Mouse (Mus musculus): ENCODE measurements around the gene Arpc2. TPM values are rescaled to one million over a fixed set of nuclear protein-coding genes. Genes with fewer than 3 reads are reported as not detected.

The Arpc2 gene
- total and polyA plus RNA-seq, 3 experiments: 234 to 522 (median 455) TPM

DNA sequence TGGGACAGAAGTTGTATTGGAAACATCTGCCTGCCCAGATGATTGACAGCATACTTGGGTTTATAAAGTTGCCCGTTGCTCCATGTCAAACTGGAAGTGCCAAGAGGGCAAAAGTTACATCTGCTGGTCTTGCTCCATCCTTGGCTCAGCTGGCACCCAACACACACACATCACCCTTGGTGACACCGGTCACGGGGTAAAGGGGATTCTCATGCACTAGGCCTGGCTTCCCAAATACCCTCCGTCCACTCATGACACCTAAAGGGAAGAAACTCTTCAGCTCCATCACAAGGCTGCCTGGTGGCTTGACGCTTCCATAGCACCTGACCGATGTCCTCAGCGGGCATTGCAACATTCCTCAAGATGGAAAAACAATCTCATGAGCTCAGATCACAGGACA is 45.4 kb upstream of the Arpc2 start:
- in situ Hi-C loops (cut with MboI; ENCODE audit: low pct_ligation_motif_present, low pct_unique_long_range_greater_than_20kb, low sequenced_read_pairs): no loop called here
- Histone ChIP-seq H3K27ac (ENCODE audit: insufficient read depth, low read depth) (no peak overlapping the region), H3K4me2 (ENCODE audit: insufficient read depth, low read depth, poor library complexity, severe bottlenecking) (no peak overlapping the region), H3K36me3 (replicated peaks in 1 of 2; ENCODE audit: control insufficient read depth in 1 of 2, insufficient read depth in 1 of 2, low read length in 1 of 2) (no peaks in the 10 kb centered on the region), H3K9ac (ENCODE audit: insufficient read depth, low read depth) (no peak overlapping the region), H3K79me2 (replicated peaks; ENCODE audit: control insufficient read depth, extremely low read depth, insufficient read depth, poor library complexity, severe bottlenecking) (no peaks in the 10 kb centered on the region), H3K27me3 (replicated peaks) (no peaks in the 10 kb centered on the region), H3K4me1 (ENCODE audit: control insufficient read depth in 1 of 2, insufficient read depth in 2 of 2) (peaks cover 0 to 4% of the 10 kb centered on the region in 2 experiments; a peak in 1 of 4 replicates), H3K4me3 (replicated peaks in 1 of 3; ENCODE audit: low read depth in 2 of 3, low read length in 2 of 3, poor library complexity in 1 of 3) (no peak overlapping the region), H3K9me3 (replicated peaks; ENCODE audit: low read length) (no peaks in the 10 kb centered on the region)
- DNase-seq (ENCODE audit: extremely low read depth): no peak
- dilution Hi-C loops (cut with MboI; ENCODE audit: extremely low pct_ligation_motif_present, extremely low pct_unique_long_range_greater_than_20kb, low sequenced_read_pairs): no loop called here
- TF ChIP-seq IRF4 (IDR thresholded peaks at IDR 0.05; ENCODE audit: low read depth, low read length): no peak
- no peak for TF ChIP-seq ELF1 (IDR thresholded peaks at IDR 0.05; ENCODE audit: low read depth, low read length)
- no peak for TF ChIP-seq ZC3H11A (IDR thresholded peaks at IDR 0.05; ENCODE audit: low read depth, low read length)
- no peak for TF ChIP-seq BHLHE40 (IDR thresholded peaks at IDR 0.05; ENCODE audit: low read depth, low read length)
- TF ChIP-seq KAT2A (IDR thresholded peaks at IDR 0.05; ENCODE audit: insufficient replicate concordance, low read length): no peak
- TF ChIP-seq HCFC1 (IDR thresholded peaks at IDR 0.05; ENCODE audit: low read depth, low read length): no peak
- no peak for TF ChIP-seq ZNF384 (IDR thresholded peaks at IDR 0.05; ENCODE audit: low read depth, low read length)
- no peak for TF ChIP-seq TCF12 (IDR thresholded peaks at IDR 0.05; ENCODE audit: low read depth, low read length)
- no peak for TF ChIP-seq NRF1 (IDR thresholded peaks at IDR 0.05; ENCODE audit: low read depth, low read length)

DNA sequence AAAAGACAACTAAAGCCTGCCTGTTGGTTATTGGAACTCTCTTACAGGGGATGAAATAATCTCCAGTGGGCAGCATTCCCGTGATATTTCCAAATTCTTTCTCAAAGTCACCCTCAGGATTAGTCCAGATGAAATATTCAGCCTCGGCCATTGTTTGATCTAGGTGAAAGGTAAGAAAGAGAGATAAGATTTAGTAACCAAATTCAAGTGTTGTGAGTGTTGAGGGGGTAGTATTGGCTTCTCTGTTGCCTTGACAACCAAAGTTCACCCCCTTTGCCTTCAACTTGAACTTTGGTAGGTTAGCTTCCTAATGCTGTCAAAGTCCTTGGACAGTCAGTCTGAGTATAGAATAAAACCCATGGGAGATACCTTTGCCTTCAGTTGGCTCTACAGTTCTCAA is 43.2 kb upstream of the Arpc2 start:
- Histone ChIP-seq H3K4me1 (ENCODE audit: control insufficient read depth in 1 of 2, insufficient read depth in 2 of 2) (peaks cover 1 to 5% of the 10 kb centered on the region in 2 experiments), H3K4me3 (replicated peaks in 1 of 3; ENCODE audit: low read depth in 2 of 3, low read length in 2 of 3, poor library complexity in 1 of 3) (no peak overlapping the region), H3K79me2 (replicated peaks; ENCODE audit: control insufficient read depth, extremely low read depth, insufficient read depth, poor library complexity, severe bottlenecking) (no peaks in the 10 kb centered on the region), H3K9ac (ENCODE audit: insufficient read depth, low read depth) (no peak overlapping the region), H3K36me3 (replicated peaks in 1 of 2; ENCODE audit: control insufficient read depth in 1 of 2, insufficient read depth in 1 of 2, low read length in 1 of 2) (no peaks in the 10 kb centered on the region), H3K4me2 (ENCODE audit: insufficient read depth, low read depth, poor library complexity, severe bottlenecking) (no peak overlapping the region), H3K27ac (ENCODE audit: insufficient read depth, low read depth) (no peak overlapping the region), H3K27me3 (replicated peaks) (no peaks in the 10 kb centered on the region), H3K9me3 (replicated peaks; ENCODE audit: low read length) (no peaks in the 10 kb centered on the region)
- no peak for DNase-seq (ENCODE audit: extremely low read depth)
- dilution Hi-C loops (cut with MboI; ENCODE audit: extremely low pct_ligation_motif_present, extremely low pct_unique_long_range_greater_than_20kb, low sequenced_read_pairs) (no loop called here), in situ Hi-C loops (cut with MboI; ENCODE audit: low pct_ligation_motif_present, low pct_unique_long_range_greater_than_20kb, low sequenced_read_pairs) (no loop called here)
- TF ChIP-seq BHLHE40 (IDR thresholded peaks at IDR 0.05; ENCODE audit: low read depth, low read length): no peak
- TF ChIP-seq MAZ (IDR thresholded peaks at IDR 0.05; ENCODE audit: low read depth, low read length): no peak

DNA sequence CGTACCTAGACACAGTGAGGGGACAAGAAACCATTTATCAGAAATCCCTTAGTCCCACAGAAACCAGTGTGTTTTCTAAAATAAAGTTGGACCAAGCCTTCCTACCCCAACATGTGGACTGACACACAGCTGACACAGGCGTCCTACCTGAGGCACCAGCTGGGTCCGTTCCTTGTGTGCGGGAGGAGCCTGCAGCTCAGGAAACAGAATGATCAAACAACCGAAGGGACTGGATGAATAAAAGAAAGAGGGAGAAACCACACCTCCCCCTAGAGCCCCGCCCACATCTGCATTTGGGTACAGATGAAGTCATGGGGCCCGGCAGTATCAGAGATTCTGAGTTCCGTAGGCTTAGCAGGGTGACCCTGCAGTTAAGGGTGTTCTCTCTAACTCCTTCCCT is 41.4 kb upstream of the Arpc2 start, which contains the start of gene Cxcr1:
Cxcr1 (minus strand) TSS at position 187 of the 400 bp plus-strand sequence.
- Histone ChIP-seq H3K4me2 (ENCODE audit: insufficient read depth, low read depth, poor library complexity, severe bottlenecking) (no peak within 1 kb of the TSS), H3K4me3 (replicated peaks in 1 of 3; ENCODE audit: low read depth in 2 of 3, low read length in 2 of 3, poor library complexity in 1 of 3) (no peak within 1 kb of the TSS), H3K79me2 (replicated peaks; ENCODE audit: control insufficient read depth, extremely low read depth, insufficient read depth, poor library complexity, severe bottlenecking) (no peaks in the 10 kb centered on the region), H3K9ac (ENCODE audit: insufficient read depth, low read depth) (no peak within 1 kb of the TSS), H3K27ac (ENCODE audit: insufficient read depth, low read depth) (no peak within 1 kb of the TSS), H3K9me3 (replicated peaks; ENCODE audit: low read length) (no peaks in the 10 kb centered on the region), H3K36me3 (replicated peaks in 1 of 2; ENCODE audit: control insufficient read depth in 1 of 2, insufficient read depth in 1 of 2, low read length in 1 of 2) (no peaks in the 10 kb centered on the region), H3K4me1 (ENCODE audit: control insufficient read depth in 1 of 2, insufficient read depth in 2 of 2) (peaks cover 16 to 21% of the 10 kb centered on the region in 2 experiments), H3K27me3 (replicated peaks) (no peaks in the 10 kb centered on the region)
- dilution Hi-C loops (cut with MboI; ENCODE audit: extremely low pct_ligation_motif_present, extremely low pct_unique_long_range_greater_than_20kb, low sequenced_read_pairs) (no loop called here), in situ Hi-C loops (cut with MboI; ENCODE audit: low pct_ligation_motif_present, low pct_unique_long_range_greater_than_20kb, low sequenced_read_pairs) (no loop called here)
- DNase-seq (ENCODE audit: extremely low read depth): no peak
- TF ChIP-seq MYC (IDR thresholded peaks at IDR 0.05; ENCODE audit: low read depth, low read length): no peak
- no peak for TF ChIP-seq MAFK (IDR thresholded peaks at IDR 0.05; ENCODE audit: insufficient replicate concordance, low read length)
- no peak for TF ChIP-seq KAT2A (IDR thresholded peaks at IDR 0.05; ENCODE audit: insufficient replicate concordance, low read length)
- no peak for TF ChIP-seq NRF1 (IDR thresholded peaks at IDR 0.05; ENCODE audit: low read depth, low read length)
- no peak for TF ChIP-seq GABPA (IDR thresholded peaks at IDR 0.05; ENCODE audit: insufficient replicate concordance, low read depth, low read length)
- no peak for TF ChIP-seq POLR2AphosphoS2 (IDR thresholded peaks at IDR 0.05; ENCODE audit: low read depth, low read length)
- no peak for TF ChIP-seq MAZ (IDR thresholded peaks at IDR 0.05; ENCODE audit: low read depth, low read length)
- TF ChIP-seq TBP (conservative IDR thresholded peaks at IDR 0.05; ENCODE audit: low read depth, low read length): no peak
- no peak for TF ChIP-seq HCFC1 (IDR thresholded peaks at IDR 0.05; ENCODE audit: low read depth, low read length)
- TF ChIP-seq BHLHE40 (IDR thresholded peaks at IDR 0.05; ENCODE audit: low read depth, low read length): no peak
- no peak for TF ChIP-seq JUN (IDR thresholded peaks at IDR 0.05; ENCODE audit: insufficient read depth, low read depth, low read length)
